Mouse (Mus musculus) midbrain, embryonic 12.5 days (tissue): Measurements from ENCODE around the gene Plekhn1. TPM values are rescaled to one million over a fixed set of nuclear protein-coding genes. Genes with fewer than 3 reads are reported as not detected.

Source experiments
- ATAC-seq: fragments of 200-750 bp; cut with Nextera tagmentation; 2 replicates; pipeline ENCODE4 v1.8.0; 2017; ENCODE audit warnings: low read depth, moderate TSS enrichment, moderate library complexity; ENCODE audit not compliant: low FRiP score
- H3K27ac ChIP-seq: fragments of 300-500 bp; sonication (generic); replicated peaks from 2 replicates; pipeline ENCODE4 v1.5.1; 2016; ENCODE audit warnings: mild to moderate bottlenecking
- H3K27me3 ChIP-seq: fragments of 300-500 bp; sonication (generic); 2 replicates; pipeline ENCODE4 v1.6.1; 2016; ENCODE audit warnings: mild to moderate bottlenecking
- H3K36me3 ChIP-seq: fragments of 300-500 bp; sonication (generic); 2 replicates; pipeline ENCODE4 v1.6.1; 2016
- H3K4me1 ChIP-seq: fragments of 300-500 bp; sonication (generic); 2 replicates; pipeline ENCODE4 v1.6.1; 2016
- H3K4me2 ChIP-seq: fragments of 300-500 bp; sonication (generic); replicated peaks from 2 replicates; pipeline ENCODE4 v1.6.1; 2016; ENCODE audit warnings: mild to moderate bottlenecking, moderate library complexity
- H3K4me3 ChIP-seq: fragments of 300-500 bp; sonication (generic); 2 replicates; pipeline ENCODE4 v1.5.1; 2016; ENCODE audit warnings: mild to moderate bottlenecking
- H3K9ac ChIP-seq: fragments of 300-500 bp; sonication (generic); replicated peaks from 2 replicates; pipeline ENCODE4 v1.6.1; 2016; ENCODE audit warnings: mild to moderate bottlenecking, moderate library complexity
- H3K9me3 ChIP-seq: fragments of 300-500 bp; sonication (generic); 2 replicates; pipeline ENCODE4 v1.6.1; 2016; ENCODE audit warnings: mild to moderate bottlenecking
- WGBS: fragments of 180-500 bp; shearing (Covaris S2); methylation state at CpG from one replicate; pipeline ENCODE4 v1.1.7; 2016; 5-methylcytosine and 5-hydroxymethylcytosine counted together
- polyA plus RNA-seq: library from polyadenylated mRNA; unstranded; fragments of >200 nt; fragmentation: Nextera tagmentation; extraction: Ambion mirVana; gene quantifications from 2 replicates; pipeline ENCODE4 v1.2.1, GENCODE M21; 2016

Gene Plekhn1
- polyA plus RNA-seq, 1 experiment from 2014 or later, result 29.7 TPM

DNA sequence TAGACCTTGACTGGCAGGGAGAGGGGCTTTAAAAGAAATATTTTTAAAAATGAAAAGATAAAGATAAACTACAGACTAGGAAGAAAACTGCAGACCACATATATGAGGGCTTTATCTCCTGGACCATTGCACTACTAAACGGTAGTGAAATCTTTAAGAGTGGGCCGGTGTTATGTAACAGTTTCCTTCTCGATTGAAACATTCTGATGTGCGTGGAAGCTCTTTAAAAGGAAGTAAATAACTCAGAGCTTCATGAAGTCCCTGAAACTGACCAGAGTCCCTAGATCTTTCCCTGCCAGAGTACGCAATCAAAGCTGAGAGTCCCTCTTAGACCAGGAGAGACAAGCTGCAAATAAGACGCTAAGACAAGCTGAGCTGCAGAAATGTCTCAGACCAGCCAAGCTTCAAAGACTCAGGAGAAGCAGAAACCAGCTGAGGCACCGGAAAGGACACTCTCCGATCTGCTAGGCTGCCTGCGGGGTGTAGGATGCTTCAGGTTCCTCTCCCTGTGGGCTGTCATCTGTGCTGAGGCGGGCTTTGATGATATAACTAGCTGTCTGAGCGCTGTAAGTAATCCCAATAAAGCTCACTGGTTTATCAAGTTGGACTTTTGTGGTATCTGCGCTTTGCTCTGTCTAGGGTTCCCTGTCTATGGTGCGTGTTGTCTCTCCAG lies 24.6 kb downstream of the Plekhn1 start:
- Histone ChIP-seq H3K4me2 (no peak overlapping the region), H3K36me3 (no peaks in the 10 kb centered on the region), H3K27me3 (0 out of 2 replicates have a peak, but pooled peaks cover 3% of the 10 kb centered on the region), H3K9me3 (no peaks in the 10 kb centered on the region), H3K9ac (no peak overlapping the region), H3K4me3 (no peak overlapping the region), H3K27ac (no peak overlapping the region), H3K4me1 (peaks cover 4% of the 10 kb centered on the region; the same call in 1 of the 2 replicates)
- ATAC-seq, result no peak
- 82% methylated on average over 13 of the region's 13 CpGs for WGBS

DNA sequence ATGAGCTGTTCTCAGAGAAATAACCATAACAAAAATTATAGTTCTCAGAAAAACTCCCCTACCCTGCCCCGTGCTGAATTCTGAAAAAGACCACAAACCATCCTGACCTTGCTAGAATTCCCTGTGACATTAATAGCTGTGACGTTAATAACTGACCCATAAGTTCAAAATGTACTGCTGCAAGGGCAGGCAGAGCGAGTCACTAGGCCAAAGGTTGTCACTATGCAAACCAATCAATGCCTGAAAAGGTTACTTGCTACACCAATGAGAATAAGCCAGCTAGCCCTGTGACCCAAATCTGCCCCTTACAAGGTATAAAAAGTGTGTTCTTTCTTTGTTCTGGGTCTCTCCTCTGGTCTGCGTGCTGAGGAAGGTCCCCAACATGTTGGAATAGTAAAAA lies 25.8 kb downstream of the Plekhn1 start:
- Histone ChIP-seq H3K27me3 (peaks cover 13% of the 10 kb centered on the region; the same call in 1 of the 2 replicates), H3K36me3 (no peaks in the 10 kb centered on the region), H3K27ac (no peak overlapping the region), H3K9me3 (no peaks in the 10 kb centered on the region), H3K4me2 (no peak overlapping the region), H3K4me1 (peaks cover 16% of the 10 kb centered on the region), H3K4me3 (no peak overlapping the region), H3K9ac (no peak overlapping the region)
- 88% methylated on average over 4 of the region's 4 CpGs for WGBS
- no peak for ATAC-seq

DNA sequence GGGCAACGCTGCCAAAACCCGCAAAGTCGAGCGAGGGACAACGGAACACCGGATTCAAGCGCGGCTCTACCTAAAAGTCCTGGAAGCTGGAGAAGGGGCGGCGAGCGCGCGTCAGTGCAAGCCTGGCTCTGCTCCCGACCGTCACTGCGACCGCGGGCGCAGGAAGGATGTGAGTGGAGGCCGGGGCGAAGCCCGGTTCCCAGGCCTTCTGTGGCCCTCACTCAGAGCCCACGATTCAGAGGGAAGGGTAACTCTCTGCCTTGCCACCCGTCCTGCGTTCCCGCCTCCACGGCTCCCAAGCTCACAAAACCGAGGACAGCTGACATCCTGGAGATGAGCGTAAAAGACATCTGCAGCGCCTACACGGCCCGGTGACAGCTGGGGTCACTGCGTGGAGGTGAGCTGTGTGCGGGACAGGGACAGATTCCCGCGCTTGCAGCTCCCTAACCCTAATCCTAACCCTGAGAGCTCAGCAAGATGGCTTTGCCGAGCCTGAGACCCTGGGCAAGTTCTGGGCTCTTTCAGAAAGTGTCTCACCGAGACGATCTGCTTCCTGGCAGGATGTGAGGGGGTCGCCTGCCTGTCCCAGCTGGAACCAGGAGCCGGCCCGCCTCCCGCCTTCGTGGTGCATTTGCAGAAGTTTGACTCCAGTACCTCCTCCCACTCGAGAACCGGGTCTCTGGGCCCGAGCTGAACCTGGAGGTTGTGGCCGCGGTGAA lies 31.1 kb downstream of the Plekhn1 start:
- no peak; the same call in none of the 2 replicates for ATAC-seq
- Histone ChIP-seq H3K9ac (peak overlapping the region; percentile 77), H3K4me3 (peak overlapping the region; percentile 67), H3K4me2 (peak overlapping the region; percentile 93), H3K9me3 (no peaks in the 10 kb centered on the region), H3K36me3 (no peaks in the 10 kb centered on the region), H3K27me3 (peaks cover 27% of the 10 kb centered on the region), H3K4me1 (peaks cover 31% of the 10 kb centered on the region), H3K27ac (peak overlapping the region; percentile 76)
- WGBS, result under 1% methylated on average over 49 of the region's 49 CpGs

DNA sequence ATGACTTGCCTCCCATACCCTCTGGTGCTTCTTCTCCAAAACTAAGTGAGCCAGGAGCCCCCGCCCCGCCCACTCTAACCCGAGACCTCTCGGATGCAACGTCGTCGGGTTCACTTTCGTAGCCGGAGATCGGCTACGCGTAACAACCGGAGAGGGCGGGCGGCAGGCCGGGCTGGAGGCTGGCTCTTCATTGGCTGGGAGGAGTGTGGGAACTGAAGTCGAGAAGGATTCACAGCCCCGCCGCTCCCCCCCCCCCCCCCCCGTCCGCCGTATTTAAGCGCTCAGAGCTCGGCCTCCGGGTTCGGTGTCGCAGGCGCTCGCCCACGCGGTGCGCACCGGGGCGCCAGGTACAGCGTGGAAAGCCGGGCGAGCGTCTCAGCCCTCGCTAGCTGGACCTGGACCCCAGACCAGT lies 31.6 kb downstream of the Plekhn1 start, which contains the start of gene AW011738:
AW011738 (plus strand) TSS at position 304 of the 412 bp plus-strand sequence.
- no peaks in the 10 kb centered on the region for H3K36me3 ChIP-seq
- peak within 1 kb of the TSS; percentile 67 for H3K4me3 ChIP-seq
- peak; percentile 81 for ATAC-seq
- peak within 1 kb of the TSS; percentile 93 for H3K4me2 ChIP-seq
- peaks cover 34% of the 10 kb centered on the region for H3K4me1 ChIP-seq
- H3K27ac ChIP-seq, result peak within 1 kb of the TSS; percentile 76
- no peaks in the 10 kb centered on the region for H3K9me3 ChIP-seq
- peaks cover 27% of the 10 kb centered on the region for H3K27me3 ChIP-seq
- H3K9ac ChIP-seq, result peak within 1 kb of the TSS; percentile 77
- WGBS, result under 1% methylated on average over 34 of the region's 39 CpGs

DNA sequence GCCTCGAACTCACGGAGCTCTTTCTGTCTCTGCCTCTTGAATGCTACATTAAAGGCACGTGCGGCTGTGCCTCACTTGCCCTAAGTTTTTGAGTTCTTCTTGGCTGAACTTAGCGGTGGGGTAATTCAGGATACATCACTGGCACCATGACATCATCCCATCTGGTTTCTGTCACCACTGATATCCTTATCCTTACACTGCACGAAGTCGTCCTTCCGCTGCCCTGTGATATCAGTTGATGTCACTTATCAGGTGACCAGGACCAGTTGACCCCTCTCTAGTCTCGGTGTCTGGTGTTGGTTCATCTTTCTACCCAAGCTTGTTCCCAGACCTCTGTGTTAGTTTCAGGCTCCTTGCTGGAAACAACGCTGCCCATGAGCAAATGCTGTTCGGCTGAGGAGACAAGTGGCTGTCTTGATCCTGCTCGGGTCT lies 32.2 kb downstream of the Plekhn1 start:
- peak overlapping the region; percentile 66 for H3K27ac ChIP-seq
- peak overlapping the region; percentile 77 for H3K9ac ChIP-seq
- peaks cover 27% of the 10 kb centered on the region for H3K27me3 ChIP-seq
- peak overlapping the region; percentile 67 for H3K4me3 ChIP-seq
- H3K4me2 ChIP-seq, result peak overlapping the region; percentile 93
- H3K9me3 ChIP-seq, result no peaks in the 10 kb centered on the region
- H3K36me3 ChIP-seq, result no peaks in the 10 kb centered on the region
- no peak for ATAC-seq
- peaks cover 34% of the 10 kb centered on the region for H3K4me1 ChIP-seq
- 48% methylated on average over 12 of the region's 12 CpGs for WGBS

DNA sequence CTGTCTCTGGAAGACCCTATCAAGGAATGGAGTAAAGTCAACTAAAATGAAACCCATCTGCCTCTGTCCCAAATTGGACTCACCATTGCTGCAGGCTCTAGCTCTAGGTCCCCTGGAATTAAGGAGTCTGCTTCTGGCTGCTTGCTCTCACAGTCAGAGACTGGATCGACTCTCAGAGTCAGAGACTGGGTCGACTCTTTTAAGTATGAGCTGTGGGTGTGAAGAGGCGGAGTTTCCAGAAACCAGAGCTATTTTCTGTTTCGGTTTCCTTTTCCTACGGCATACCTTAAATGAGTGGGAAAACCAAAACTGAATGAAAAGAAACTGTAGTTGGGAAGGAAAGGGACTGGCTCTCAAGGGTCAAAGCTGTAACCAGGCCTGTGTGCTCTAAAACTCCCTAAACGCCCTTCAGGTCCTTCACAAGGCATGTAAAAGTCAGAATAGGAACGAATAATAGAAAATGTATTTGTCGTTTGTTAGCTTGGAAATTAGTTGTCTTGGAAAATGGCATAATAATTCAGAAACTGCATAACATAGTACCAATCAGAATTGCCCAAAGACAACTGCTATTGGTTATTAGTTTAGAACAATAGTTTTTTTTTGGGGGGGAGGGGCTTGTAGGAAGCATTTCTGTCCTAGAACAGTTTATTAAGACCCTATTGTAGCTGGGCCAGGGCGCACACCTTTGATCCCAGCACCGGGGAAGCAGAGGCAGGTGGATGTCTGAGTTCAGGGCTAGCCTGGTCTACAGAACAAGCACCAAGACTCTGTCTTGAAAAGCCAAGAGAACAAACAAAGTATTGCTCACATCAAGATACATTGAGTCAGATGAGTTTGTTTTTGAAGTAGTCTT lies 33.8 kb downstream of the Plekhn1 start, which contains the start of gene Isg15:
Isg15 (minus strand) TSS at position 196 of the 853 bp plus-strand sequence.
- H3K4me3 ChIP-seq, result no peak within 1 kb of the TSS
- no peaks in the 10 kb centered on the region for H3K36me3 ChIP-seq
- 70% methylated on average over 10 of the region's 10 CpGs for WGBS
- no peak within 1 kb of the TSS for H3K27ac ChIP-seq
- ATAC-seq, result no peak
- no peak within 1 kb of the TSS for H3K9ac ChIP-seq
- peaks cover 38% of the 10 kb centered on the region for H3K4me1 ChIP-seq
- no peaks in the 10 kb centered on the region for H3K9me3 ChIP-seq
- peaks cover 27% of the 10 kb centered on the region for H3K27me3 ChIP-seq
- H3K4me2 ChIP-seq, result no peak within 1 kb of the TSS

DNA sequence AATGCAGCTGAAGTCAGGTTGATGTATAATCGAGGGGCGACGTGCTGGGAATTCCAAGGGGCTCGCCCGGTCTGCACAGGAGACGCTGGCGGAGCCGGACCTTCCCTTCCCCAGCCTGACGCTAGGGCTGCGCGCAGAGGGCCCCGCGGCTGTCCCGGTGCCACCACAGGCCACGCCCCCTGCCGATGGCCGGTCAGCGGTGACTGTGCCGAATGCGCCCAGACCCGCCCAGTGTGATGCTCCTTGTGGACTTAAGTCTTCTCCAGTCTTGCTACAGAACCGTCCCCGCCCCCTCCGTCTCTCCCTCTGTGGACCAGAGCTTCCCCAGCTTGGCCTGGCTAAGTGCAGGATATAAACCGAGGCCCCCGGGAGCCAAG lies 36.8 kb downstream of the Plekhn1 start:
- Histone ChIP-seq H3K4me1 (peaks cover 45% of the 10 kb centered on the region), H3K4me3 (peak overlapping the region; percentile 75)
- 1% methylated on average over 26 of the region's 26 CpGs for WGBS

DNA sequence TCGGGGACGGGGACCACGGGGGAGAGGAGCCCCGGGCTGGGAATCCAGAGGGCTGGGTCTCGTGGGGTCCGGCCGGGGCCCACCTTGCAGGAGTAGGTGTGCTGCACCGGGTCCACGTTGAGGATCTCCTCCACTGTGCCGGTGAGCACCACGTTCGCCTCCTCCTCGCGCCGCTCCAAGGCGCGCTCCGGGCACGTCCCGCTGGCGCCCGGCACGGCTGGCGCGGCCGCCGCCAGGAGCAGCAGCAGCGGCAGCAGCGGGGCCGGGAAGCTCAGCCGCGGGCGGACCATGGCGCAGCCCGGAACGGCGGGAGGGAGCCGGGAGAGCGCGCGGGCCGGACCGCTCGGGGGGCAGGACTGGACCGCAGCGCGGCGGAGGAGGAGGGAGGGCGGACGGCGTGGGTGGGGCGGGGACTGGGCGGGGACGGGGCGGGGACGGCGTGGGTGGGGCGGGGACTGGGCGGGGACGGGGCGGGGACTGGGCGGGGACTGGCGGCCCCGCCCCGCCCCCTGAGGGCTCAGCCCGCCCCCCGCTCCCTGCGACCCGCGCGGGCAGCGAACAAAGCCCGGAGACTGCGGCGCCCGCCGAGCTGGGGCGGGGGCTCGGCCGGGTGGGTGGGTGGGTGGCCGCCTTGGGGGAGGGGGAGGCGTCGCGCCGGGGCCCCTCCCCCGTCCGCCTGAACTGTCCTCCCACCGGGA lies 37.4 kb downstream of the Plekhn1 start, which contains the start of gene Agrn:
Agrn (minus strand) TSS at position 358 of the 698 bp plus-strand sequence.
- Histone ChIP-seq H3K4me3 (peak within 1 kb of the TSS; percentile 75), H3K4me2 (peak within 1 kb of the TSS; percentile 86), H3K27ac (peak within 1 kb of the TSS; percentile 96), H3K36me3 (peaks cover 27% of the 10 kb centered on the region), H3K9ac (peak within 1 kb of the TSS; percentile 85), H3K27me3 (peaks cover under 1% of the 10 kb centered on the region), H3K9me3 (no peaks in the 10 kb centered on the region), H3K4me1 (peaks cover 45% of the 10 kb centered on the region)
- ATAC-seq, result peak; percentile 73
- WGBS, result under 1% methylated on average over 31 of the region's 88 CpGs

More for the DNA sequence above, 36.8 kb downstream of the Plekhn1 start:
- ATAC-seq, result peak; percentile 96
- Histone ChIP-seq H3K9me3 (no peaks in the 10 kb centered on the region), H3K27ac (peak overlapping the region; percentile 96), H3K36me3 (peaks cover 23% of the 10 kb centered on the region), H3K9ac (peak overlapping the region; percentile 32), H3K4me2 (peak overlapping the region; percentile 86), H3K27me3 (peaks cover 6% of the 10 kb centered on the region; the same call in 1 of the 2 replicates)

DNA sequence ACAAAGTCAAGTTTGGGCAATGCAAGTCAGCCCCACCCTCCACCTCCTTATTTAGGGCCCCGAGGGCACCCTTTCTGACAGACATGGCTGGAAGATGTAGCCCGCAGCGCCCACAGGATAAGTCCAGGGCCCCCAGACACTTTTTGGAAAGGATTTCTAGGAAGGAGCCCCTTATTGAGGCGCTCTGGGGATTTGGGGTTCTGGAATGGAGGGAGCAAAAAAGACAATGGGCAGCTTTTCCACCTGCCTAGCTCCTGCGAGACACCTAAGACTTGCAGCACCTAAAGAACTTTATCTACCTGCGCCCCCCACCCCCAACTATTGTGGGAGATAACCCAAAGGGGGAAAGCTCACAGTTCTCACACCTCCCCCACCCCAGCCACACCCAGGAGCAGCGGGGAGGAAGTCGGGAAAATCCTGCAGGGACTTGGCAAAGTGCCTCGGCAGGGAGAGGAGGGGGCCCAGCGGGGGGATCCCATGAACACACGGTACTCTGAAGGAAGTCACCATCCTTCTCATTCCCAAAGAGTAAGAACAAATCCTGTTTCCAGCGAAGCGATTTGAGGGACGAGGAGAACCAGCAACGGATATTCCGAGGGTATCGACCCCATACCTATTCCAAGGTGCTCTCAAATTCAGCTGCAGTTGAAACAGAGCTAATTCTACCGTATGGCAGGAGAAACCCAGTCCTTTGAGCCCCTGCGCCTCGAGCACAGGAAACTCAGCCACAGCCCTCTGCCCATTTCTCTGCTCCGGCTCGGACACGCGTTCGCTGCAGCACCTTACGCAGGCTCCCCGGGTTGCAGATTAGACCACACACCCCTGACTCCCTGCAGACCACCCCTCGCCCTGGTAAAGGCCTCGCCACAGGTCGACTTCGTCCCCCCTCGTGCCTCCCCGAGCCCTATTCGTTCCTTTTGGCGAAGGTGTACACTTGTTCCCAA lies 38.5 kb downstream of the Plekhn1 start:
- peaks cover 52% of the 10 kb centered on the region for H3K4me1 ChIP-seq
- peaks cover 36% of the 10 kb centered on the region for H3K36me3 ChIP-seq
- WGBS, result 5% methylated on average over 35 of the region's 35 CpGs
- peak overlapping the region; percentile 85 for H3K9ac ChIP-seq
- H3K4me3 ChIP-seq, result peak overlapping the region; percentile 75
- H3K27ac ChIP-seq, result peak overlapping the region; percentile 96
- H3K4me2 ChIP-seq, result peak overlapping the region; percentile 86
- no peaks in the 10 kb centered on the region for H3K9me3 ChIP-seq
- peak; percentile 2; the same call in 1 of the 2 replicates for ATAC-seq
- no peaks in the 10 kb centered on the region; the same call in 1 of the 2 replicates for H3K27me3 ChIP-seq

DNA sequence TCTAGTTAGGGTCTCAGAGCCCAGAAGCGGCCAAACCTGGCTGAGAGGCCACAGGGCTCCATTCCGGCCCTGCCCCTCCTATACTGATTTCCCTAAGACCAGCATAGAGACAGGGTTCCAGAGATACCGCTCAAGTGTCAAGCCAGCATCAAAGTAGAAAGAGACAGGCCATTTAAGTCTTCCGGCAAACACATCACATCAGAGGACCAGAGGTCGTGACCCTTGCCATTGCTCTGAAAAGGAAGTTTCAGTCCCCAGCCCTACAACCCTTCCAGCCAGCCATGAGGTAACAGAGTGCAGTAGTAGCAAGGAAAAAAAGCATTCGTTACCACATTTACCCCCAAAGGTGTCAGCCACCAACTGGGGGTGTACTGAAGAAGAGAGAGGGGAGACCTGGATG lies 40.3 kb downstream of the Plekhn1 start:
- Histone ChIP-seq H3K36me3 (peaks cover 49% of the 10 kb centered on the region), H3K9ac (no peak overlapping the region), H3K27me3 (no peaks in the 10 kb centered on the region; the same call in 1 of the 2 replicates), H3K4me2 (peak overlapping the region; percentile 86), H3K4me3 (0 out of 2 replicates have a peak overlapping the region, but pooled peaks have one; percentile 7), H3K27ac (no peak overlapping the region), H3K9me3 (no peaks in the 10 kb centered on the region), H3K4me1 (peaks cover 71% of the 10 kb centered on the region)
- ATAC-seq, result no peak
- WGBS, result 19% methylated on average over 6 of the region's 6 CpGs
